Mouse (Mus musculus): ENCODE data around the gene Cer1.

GRCm38 (mm10) chr4:82861451-82861850 lies 23.5 kb downstream of the Cer1 start:
- TF ChIP-seq POLR2A (IDR thresholded peaks at IDR 0.05; ENCODE audit: insufficient read length, low read depth), result no peak
- TF ChIP-seq MYOG (IDR thresholded peaks at IDR 0.05; ENCODE audit: control insufficient read depth in 1 of 3, insufficient read depth in 1 of 3, insufficient read length in 2 of 3, low read depth in 2 of 3), result no peak
- no peak for TF ChIP-seq MAX (IDR thresholded peaks at IDR 0.05; ENCODE audit: low read depth)
- TF ChIP-seq E2F4 (IDR thresholded peaks at IDR 0.05; ENCODE audit: insufficient read depth), result no peak
- TF ChIP-seq SRF (IDR thresholded peaks at IDR 0.05; ENCODE audit: control insufficient read depth, insufficient read length, low read depth), result no peak
- TF ChIP-seq TCF3 (IDR thresholded peaks at IDR 0.05; ENCODE audit: insufficient read length, low read depth), result no peak
- no peak for TF ChIP-seq USF1 (IDR thresholded peaks at IDR 0.05; ENCODE audit: low read depth)
- TF ChIP-seq MYOD1 (IDR thresholded peaks at IDR 0.05; ENCODE audit: control insufficient read depth in 1 of 3, insufficient read length in 2 of 3, low read depth in 2 of 3), result no peak
- TF ChIP-seq TCF12 (IDR thresholded peaks at IDR 0.05; ENCODE audit: insufficient read depth, poor library complexity, severe bottlenecking), result no peak
- TF ChIP-seq REST (IDR thresholded peaks at IDR 0.05; ENCODE audit: insufficient read depth, insufficient read length), result no peak
- TF ChIP-seq POLR2AphosphoS2 (IDR thresholded peaks at IDR 0.05; ENCODE audit: insufficient read length, low read depth), result no peak
